Mouse (Mus musculus): ENCODE data around the gene Zfp937. TPM values are rescaled to one million over a fixed set of nuclear protein-coding genes. Genes with fewer than 3 reads are reported as not detected.

The Zfp937 gene
- polyA plus RNA-seq (2017; shearing (Covaris generic)) = 18.2 TPM

GRCm38 (mm10) chr2:150217600-150218362, at the start of gene Zfp937:
Zfp937 (plus strand) TSS chr2:150218073.

GRCm38 (mm10) chr2:150179579-150179978, 38.3 kb upstream of the Zfp937 start, which contains the start of gene Gm10770:
Gm10770 (minus strand) TSS chr2:150179679.

GRCm38 (mm10) chr2:150181570-150181999, 36.3 kb upstream of the Zfp937 start, which contains the start of gene Gm14139:
Gm14139 (plus strand) TSS chr2:150181755.

GRCm38 (mm10) chr2:150255491-150255890, 37.6 kb downstream of the Zfp937 start, which contains the start of gene Gm21994:
Gm21994 (minus strand) TSS chr2:150255591.

GRCm38 (mm10) chr2:150257291-150257690, 39.4 kb downstream of the Zfp937 start, which contains the start of gene Gm14124:
Gm14124 (plus strand) TSS chr2:150257517.

Other genes starting within 250 kb of the Zfp937 start
- 31.1 TPM for gene Zfp120, start 81.4 kb upstream of the Zfp937 start, polyA plus RNA-seq (2017; shearing (Covaris generic))
- not detected for gene Gm10770, start 38.4 kb upstream of the Zfp937 start, polyA plus RNA-seq (2017; shearing (Covaris generic))
- gene Gm14139, start 36.3 kb upstream of the Zfp937 start, polyA plus RNA-seq (2017; shearing (Covaris generic)) = 1.7 TPM
- gene Gm21994, start 37.5 kb downstream of the Zfp937 start, polyA plus RNA-seq (2017; shearing (Covaris generic)) = 46.5 TPM
- gene Gm14124, start 39.4 kb downstream of the Zfp937 start, polyA plus RNA-seq (2017; shearing (Covaris generic)) = 0.26 TPM
- gene Gm10130, start 105.6 kb downstream of the Zfp937 start, polyA plus RNA-seq (2017; shearing (Covaris generic)) = 26.5 TPM
- gene 3300002I08Rik, start 144.7 kb downstream of the Zfp937 start, polyA plus RNA-seq (2017; shearing (Covaris generic)) = 8.5 TPM
- gene Zfp442, start 233.4 kb downstream of the Zfp937 start, polyA plus RNA-seq (2017; shearing (Covaris generic)) = 9.4 TPM

All from activated CD4-positive, CD25-positive, alpha-beta regulatory T cell, adult 9 weeks (primary cell).